Mouse (Mus musculus): ENCODE data around the gene Acin1. TPM values are rescaled to one million over a fixed set of nuclear protein-coding genes. Genes with fewer than 3 reads are reported as not detected.

Gene Acin1
- total and polyA plus RNA-seq, 3 experiments, result 74.0 to 324 (median 118) TPM

GRCm38 (mm10) chr14:54610648-54611047 lies 76.1 kb downstream of the Acin1 start:
- Histone ChIP-seq H3K79me2 (replicated peaks; ENCODE audit: control insufficient read depth, extremely low read depth, insufficient read depth, poor library complexity, severe bottlenecking) (no peaks in the 10 kb centered on the region), H3K9ac (ENCODE audit: insufficient read depth, low read depth) (no peak overlapping the region), H3K4me3 (replicated peaks in 1 of 3; ENCODE audit: low read depth in 2 of 3, low read length in 2 of 3, poor library complexity in 1 of 3) (no peak overlapping the region), H3K36me3 (replicated peaks in 1 of 2; ENCODE audit: control insufficient read depth in 1 of 2, insufficient read depth in 1 of 2, low read length in 1 of 2) (peaks cover 32 to 49% of the 10 kb centered on the region in 2 experiments), H3K27ac (ENCODE audit: insufficient read depth, low read depth) (no peak overlapping the region), H3K9me3 (replicated peaks; ENCODE audit: low read length) (no peaks in the 10 kb centered on the region), H3K27me3 (replicated peaks) (no peaks in the 10 kb centered on the region), H3K4me2 (ENCODE audit: insufficient read depth, low read depth, poor library complexity, severe bottlenecking) (no peak overlapping the region), H3K4me1 (ENCODE audit: control insufficient read depth in 1 of 2, insufficient read depth in 2 of 2) (peaks cover 0 to 4% of the 10 kb centered on the region in 2 experiments; a peak in 2 of 4 replicates)
- DNase-seq (ENCODE audit: extremely low read depth), result no peak
- dilution Hi-C loops (cut with MboI; ENCODE audit: extremely low pct_ligation_motif_present, extremely low pct_unique_long_range_greater_than_20kb, low sequenced_read_pairs), result no loop called here
- in situ Hi-C loops (cut with MboI; ENCODE audit: low pct_ligation_motif_present, low pct_unique_long_range_greater_than_20kb, low sequenced_read_pairs), result no loop called here
- TF ChIP-seq JUND (conservative IDR thresholded peaks at IDR 0.05; ENCODE audit: low read depth, low read length), result no peak
- no peak for TF ChIP-seq RAD21 (IDR thresholded peaks at IDR 0.05; ENCODE audit: low read depth, low read length)
- TF ChIP-seq CHD1 (IDR thresholded peaks at IDR 0.05; ENCODE audit: low read depth, low read length), result no peak
- TF ChIP-seq USF1 (IDR thresholded peaks at IDR 0.05; ENCODE audit: low read depth, low read length), result no peak
- TF ChIP-seq IRF4 (IDR thresholded peaks at IDR 0.05; ENCODE audit: low read depth, low read length), result no peak
- no peak for TF ChIP-seq ZMIZ1 (IDR thresholded peaks at IDR 0.05; ENCODE audit: low read depth, low read length)
- TF ChIP-seq POLR2A (IDR thresholded peaks at IDR 0.05; ENCODE audit: low read depth, low read length), result no peak
- TF ChIP-seq SMC3 (IDR thresholded peaks at IDR 0.05; ENCODE audit: low read depth, low read length), result no peak
- TF ChIP-seq ELF1 (IDR thresholded peaks at IDR 0.05; ENCODE audit: low read depth, low read length), result no peak
- TF ChIP-seq ETS1 (conservative IDR thresholded peaks at IDR 0.05; ENCODE audit: low read depth, low read length), result no peak
- TF ChIP-seq EP300 (IDR thresholded peaks at IDR 0.05; ENCODE audit: low read length), result no peak
- no peak for TF ChIP-seq ZNF384 (IDR thresholded peaks at IDR 0.05; ENCODE audit: low read depth, low read length)
- TF ChIP-seq HCFC1 (IDR thresholded peaks at IDR 0.05; ENCODE audit: low read depth, low read length), result no peak
- no peak for TF ChIP-seq RCOR1 (conservative IDR thresholded peaks at IDR 0.05; ENCODE audit: low read depth, low read length)

- DNase-seq (ENCODE audit: extremely low read depth), result peak; percentile 56
- H3K9ac ChIP-seq (ENCODE audit: insufficient read depth, low read depth), result no peak overlapping the region
- no peaks in the 10 kb centered on the region for H3K27me3 ChIP-seq (replicated peaks)
- peaks cover 0 to 8% of the 10 kb centered on the region in 2 experiments; a peak in 2 of 4 replicates for H3K4me1 ChIP-seq (ENCODE audit: control insufficient read depth in 1 of 2, insufficient read depth in 2 of 2)
- H3K79me2 ChIP-seq (replicated peaks; ENCODE audit: control insufficient read depth, extremely low read depth, insufficient read depth, poor library complexity, severe bottlenecking), result no peaks in the 10 kb centered on the region
- no peak overlapping the region for H3K27ac ChIP-seq (ENCODE audit: insufficient read depth, low read depth)
- no peak for TF ChIP-seq MAZ (IDR thresholded peaks at IDR 0.05; ENCODE audit: low read depth, low read length)
- no peak for TF ChIP-seq ETS1 (conservative IDR thresholded peaks at IDR 0.05; ENCODE audit: low read depth, low read length)
- TF ChIP-seq CTCF (conservative IDR thresholded peaks at IDR 0.05 in 1 of 2, IDR thresholded peaks at IDR 0.05 in 1 of 2; ENCODE audit: low read depth in 2 of 2, low read length in 2 of 2), result peak; percentile 35 to 67; a peak in 3 of 4 replicates
- no peak for TF ChIP-seq RCOR1 (conservative IDR thresholded peaks at IDR 0.05; ENCODE audit: low read depth, low read length)
- TF ChIP-seq USF2 (conservative IDR thresholded peaks at IDR 0.05; ENCODE audit: low read depth, low read length), result no peak
- peak; percentile 41 for TF ChIP-seq SMC3 (IDR thresholded peaks at IDR 0.05; ENCODE audit: low read depth, low read length)
- no peak for TF ChIP-seq ELF1 (IDR thresholded peaks at IDR 0.05; ENCODE audit: low read depth, low read length)
- no peak for TF ChIP-seq MXI1 (IDR thresholded peaks at IDR 0.05; ENCODE audit: low read depth, low read length)
- TF ChIP-seq RAD21 (IDR thresholded peaks at IDR 0.05; ENCODE audit: low read depth, low read length), result peak; percentile 12
- TF ChIP-seq CHD2 (IDR thresholded peaks at IDR 0.05; ENCODE audit: low read length), result no peak
- H3K4me3 ChIP-seq (replicated peaks in 1 of 3; ENCODE audit: low read depth in 2 of 3, low read length in 2 of 3, poor library complexity in 1 of 3), result no peak overlapping the region
- in situ Hi-C loops (cut with MboI; ENCODE audit: low pct_ligation_motif_present, low pct_unique_long_range_greater_than_20kb, low sequenced_read_pairs), result no loop called here
- H3K9me3 ChIP-seq (replicated peaks; ENCODE audit: low read length), result no peaks in the 10 kb centered on the region
- no peak overlapping the region for H3K4me2 ChIP-seq (ENCODE audit: insufficient read depth, low read depth, poor library complexity, severe bottlenecking)
- dilution Hi-C loops (cut with MboI; ENCODE audit: extremely low pct_ligation_motif_present, extremely low pct_unique_long_range_greater_than_20kb, low sequenced_read_pairs), result no loop called here
- peaks cover 27 to 42% of the 10 kb centered on the region in 2 experiments for H3K36me3 ChIP-seq (replicated peaks in 1 of 2; ENCODE audit: control insufficient read depth in 1 of 2, insufficient read depth in 1 of 2, low read length in 1 of 2)
Observed at GRCm38 (mm10) chr14:54609962-54610361, 76.8 kb downstream of the Acin1 start.

All from CH12.LX (cell line).